Mouse (Mus musculus): ENCODE measurements around the gene Mgea5.
A peak's percentile ranks its signal among the peaks of the same experiment; 100 is the strongest.
"Not testable (repeated sequence)": the region's sequence is repeated elsewhere in the genome, so short reads cannot be mapped to it uniquely, and the experiment has no call there.

Mgea5 gene

DNA sequence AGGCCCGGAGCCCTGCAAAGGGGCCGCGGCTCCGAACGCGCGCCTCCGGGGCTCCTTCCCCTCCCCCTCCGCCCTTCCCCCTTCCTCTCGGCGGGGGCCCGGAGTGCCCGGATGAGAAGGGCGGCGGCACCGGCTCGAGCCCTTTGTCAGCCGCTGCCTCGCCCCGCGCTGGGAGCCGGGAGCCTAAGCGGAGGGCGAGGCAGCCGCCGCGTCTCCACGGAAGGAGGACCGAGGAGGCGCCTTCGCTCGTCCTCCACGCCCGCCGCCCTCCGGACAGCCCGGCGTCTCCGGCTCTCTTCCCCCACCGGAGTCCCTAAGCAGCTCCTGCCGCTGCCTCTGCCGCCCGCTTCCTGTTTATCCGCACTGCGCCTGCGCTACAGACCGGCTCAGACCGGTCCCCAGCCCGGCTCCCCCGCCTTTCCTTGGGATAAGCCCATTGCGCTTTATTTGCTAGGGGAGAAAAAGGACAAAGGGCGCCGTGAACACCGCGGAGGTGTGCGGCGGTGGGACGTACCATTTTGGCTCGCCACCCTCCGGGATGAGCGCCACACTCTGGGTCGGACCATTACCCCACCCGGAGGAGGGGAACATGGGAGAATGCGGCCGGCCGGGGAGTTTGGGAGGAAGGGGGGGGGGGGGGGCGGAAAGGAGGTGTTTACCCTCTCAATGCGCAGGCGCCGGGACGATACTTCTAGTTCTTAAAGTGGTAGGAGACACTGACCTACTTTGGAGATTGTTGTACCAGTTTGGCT, at the start of gene Mgea5:
Mgea5 (minus strand) TSS at position 657 of the 752 bp plus-strand sequence.
- peak; percentile 99 for DNase-seq (ENCODE audit: low read depth, low spot score)

DNA sequence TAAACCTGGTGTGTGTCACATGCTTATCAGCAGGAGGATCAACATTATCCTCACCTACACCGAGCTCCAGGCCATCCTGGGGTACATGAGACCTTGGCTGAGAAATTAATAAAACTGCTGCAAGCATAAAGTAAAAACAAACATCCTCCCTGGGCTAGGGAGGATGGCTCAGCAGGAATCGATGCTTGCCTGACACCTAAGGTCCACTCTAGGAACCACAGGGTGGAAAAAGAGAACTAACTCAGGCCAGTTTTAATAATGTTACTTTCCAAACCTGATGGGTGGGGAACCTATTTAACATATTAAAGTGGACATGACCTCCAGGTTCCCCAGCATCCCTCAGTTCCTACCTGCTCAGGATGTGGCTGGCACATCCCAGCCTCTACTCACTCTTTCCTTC, 47.0 kb upstream of the Mgea5 start:
- no peak for DNase-seq (ENCODE audit: low read depth, low spot score)

DNA sequence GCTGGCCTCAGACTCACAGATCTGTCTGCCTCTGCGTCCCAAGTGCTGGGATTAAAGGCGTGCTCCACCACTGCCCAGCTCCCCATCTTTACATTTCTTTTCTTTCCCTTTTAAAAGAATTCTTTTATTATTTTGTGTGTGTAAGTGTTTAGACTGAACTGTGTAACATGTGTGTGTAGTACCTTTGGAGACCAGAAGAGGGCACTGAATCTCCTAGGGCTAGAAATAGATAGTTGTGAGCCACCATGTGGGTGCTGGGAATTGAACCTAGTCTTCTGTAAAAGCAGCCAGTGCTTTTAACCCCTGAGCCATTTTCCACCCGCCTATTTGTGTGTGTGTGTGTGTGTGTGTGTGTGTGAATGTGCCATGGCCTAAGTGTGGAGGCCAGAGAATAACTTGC, 44.1 kb upstream of the Mgea5 start:
- no peak for DNase-seq (ENCODE audit: low read depth, low spot score)

DNA sequence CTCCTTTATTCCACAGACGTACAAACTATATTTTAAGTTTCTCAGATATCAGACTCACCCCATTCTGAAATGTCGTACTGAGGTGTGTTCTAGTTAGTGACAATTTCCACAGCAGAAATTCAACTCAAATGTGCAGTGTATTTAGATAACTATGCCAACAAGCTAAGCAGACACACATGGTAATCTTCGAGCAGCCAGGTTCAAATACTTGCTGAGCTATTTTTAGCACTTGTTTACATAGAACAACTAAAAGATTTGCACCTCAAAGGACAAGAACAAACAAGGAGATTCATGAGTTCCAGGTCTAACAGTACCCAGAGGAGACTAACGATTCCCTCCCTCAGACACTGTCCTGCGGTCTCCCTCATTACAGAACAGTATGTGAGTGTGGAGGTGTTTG, 43.5 kb upstream of the Mgea5 start:
- DNase-seq (ENCODE audit: low read depth, low spot score): no peak

DNA sequence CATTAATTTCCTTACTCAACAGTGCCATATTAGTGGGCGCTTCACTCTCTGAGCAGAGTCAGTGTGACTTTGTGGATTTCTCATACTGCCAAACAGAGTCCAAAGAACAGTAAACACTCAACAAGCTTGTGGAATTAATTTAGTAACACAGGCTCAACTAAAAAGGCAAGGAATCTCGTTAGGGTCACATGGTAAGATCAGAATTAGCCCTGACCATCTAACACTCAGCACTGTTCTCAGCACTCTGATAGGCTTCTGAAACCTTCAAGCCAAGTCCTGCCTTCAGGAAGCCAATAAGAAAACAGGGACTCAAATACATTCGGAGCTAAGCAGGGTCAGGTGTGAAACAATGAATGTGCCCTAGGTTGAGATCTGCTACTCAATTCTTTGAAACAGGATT, 42.5 kb upstream of the Mgea5 start:
- no peak for DNase-seq (ENCODE audit: low read depth, low spot score)

DNA sequence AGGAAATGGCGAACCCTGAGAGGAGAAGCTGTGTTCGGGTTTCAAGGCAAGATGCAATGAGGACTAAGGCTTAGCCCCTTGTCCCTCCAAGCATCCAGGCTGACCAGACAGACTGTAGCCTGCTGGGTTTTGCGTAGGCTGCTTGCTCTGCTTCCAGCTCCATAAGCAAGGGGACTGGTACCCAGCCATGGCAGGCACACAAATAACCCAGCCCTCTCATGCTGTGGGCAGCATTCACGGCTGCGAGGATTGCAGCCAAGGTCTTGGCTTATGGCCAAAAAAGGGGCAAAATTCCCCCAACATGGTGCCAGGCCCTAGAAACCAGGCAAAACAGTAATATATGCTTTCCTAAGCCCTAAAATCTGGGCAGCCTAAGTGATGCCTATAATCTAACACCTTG, 38.2 kb upstream of the Mgea5 start:
- no peak for DNase-seq (ENCODE audit: low read depth, low spot score)

DNA sequence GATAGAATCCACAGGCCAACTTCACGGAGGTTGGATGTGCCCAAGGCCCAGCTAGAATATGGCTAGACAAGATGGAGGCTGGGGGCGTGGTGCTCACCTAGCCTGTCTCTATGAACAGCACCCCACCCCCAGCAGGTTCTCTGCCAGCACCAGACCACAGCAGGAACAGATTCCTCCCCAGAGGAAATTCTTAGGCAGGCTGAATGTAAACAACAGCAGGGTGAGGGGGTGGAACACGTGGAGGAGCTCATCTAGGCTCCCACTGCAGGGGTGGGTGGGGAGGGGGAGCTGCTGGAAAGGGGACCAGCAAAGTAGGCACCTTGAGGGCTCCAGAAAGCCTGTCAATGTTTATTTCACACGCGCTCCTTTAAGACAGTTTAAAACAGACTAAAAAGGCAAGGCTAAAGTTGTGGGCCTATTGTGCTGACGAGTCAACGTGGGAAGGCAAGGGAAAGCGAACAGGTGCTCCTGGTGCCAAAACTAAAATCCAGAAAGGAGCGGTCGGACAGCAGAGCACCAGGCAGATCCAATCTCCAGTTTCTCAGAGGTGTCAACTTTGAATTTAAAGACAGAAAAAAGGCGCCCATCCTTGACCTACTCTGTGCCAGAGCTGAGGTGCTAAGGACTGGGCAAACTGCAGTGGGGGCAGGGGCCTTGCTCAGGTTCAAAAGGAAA, 34.3 kb upstream of the Mgea5 start:
- DNase-seq (ENCODE audit: low read depth, low spot score): no peak

DNA sequence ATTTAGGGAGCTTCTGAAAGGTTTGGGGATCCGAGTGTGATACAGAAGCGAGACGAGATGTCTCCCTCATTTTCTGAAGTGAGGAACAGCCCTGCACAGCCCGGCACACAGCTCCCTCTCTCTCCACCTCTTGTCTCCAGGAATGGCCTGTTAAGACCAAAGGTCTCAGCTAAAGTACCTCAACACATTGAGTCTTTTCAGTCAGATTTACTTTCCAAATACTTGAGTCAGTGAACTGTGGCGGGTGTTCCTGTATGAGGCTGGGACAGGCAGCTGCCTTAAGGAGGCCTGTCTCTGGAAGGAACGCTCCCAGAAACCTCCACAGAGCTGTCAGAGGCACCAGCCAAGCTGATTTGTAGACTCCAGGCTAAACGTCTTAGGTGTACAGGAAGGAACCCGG, 33.1 kb upstream of the Mgea5 start:
- no peak for DNase-seq (ENCODE audit: low read depth, low spot score)

DNA sequence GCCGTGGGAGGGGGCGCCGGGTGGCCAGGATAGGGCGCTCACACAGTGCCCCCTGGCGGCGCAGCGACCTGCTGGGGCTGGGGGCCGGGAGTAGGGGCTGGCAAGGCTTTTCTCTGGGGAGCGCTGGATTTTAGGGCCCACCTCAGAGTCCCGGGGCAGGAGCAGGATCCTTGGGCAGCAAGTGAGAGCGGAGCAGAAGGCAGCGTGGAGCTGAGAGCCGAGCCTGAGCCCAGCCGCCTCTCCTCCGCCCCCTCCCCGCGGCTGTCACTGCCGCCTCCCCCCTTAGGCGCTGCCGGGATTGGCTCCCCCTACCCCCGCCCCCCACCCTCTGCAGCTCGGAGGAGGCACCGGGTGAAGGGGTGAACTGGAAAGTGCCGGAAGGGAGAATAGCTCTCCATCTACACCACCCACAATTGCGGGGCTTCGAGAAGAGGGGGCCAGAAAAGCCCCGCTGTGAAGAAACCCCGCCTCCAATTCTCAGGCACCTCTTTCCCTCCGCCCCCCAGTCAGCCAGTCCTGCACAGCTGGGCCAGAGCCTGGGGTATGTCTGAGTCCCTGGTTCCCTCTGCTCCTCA, 32.3 kb upstream of the Mgea5 start, which contains the start of gene Kcnip2:
Kcnip2 (minus strand) TSS at position 231 of the 575 bp plus-strand sequence.
- DNase-seq (ENCODE audit: low read depth, low spot score): peak; percentile 51

DNA sequence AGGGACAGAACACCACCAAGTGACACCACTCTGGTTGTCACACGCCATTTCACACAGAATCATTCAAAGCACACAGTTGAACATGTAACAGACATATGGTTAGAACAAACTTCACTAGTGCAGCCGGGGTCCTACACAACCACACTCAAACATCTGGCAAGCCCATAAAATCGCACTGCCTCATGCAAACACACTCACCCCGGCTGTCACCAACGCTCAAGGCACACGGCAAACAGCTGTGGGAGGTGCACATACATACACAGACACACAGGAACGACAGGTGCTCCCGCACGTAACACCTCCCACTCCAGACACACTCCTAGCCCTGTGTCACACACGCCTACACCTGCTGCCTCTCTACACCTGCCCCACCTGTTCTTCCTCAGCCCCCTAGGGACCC, 31.5 kb upstream of the Mgea5 start:
- no peak for DNase-seq (ENCODE audit: low read depth, low spot score)

DNA sequence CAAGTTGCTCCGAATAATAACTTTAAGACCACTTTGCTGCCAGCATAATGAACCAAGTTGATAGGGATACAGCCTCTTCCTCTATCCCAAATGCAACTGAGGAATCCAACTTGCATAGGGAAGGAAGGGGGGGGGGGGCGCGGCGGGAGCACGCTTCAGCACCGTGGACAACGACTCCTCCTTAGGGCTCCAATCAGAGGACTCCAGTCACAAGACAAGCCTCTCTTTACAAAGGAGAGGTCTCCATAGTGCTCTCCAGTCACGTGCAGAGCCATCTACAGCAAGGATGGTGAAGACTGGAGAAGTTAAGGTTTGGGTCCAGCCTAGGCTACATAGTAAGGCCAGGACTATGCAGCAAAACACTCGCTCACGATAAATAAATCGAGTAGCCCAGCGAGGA, 30.2 kb upstream of the Mgea5 start:
- peak; percentile 61 for DNase-seq (ENCODE audit: low read depth, low spot score)

DNA sequence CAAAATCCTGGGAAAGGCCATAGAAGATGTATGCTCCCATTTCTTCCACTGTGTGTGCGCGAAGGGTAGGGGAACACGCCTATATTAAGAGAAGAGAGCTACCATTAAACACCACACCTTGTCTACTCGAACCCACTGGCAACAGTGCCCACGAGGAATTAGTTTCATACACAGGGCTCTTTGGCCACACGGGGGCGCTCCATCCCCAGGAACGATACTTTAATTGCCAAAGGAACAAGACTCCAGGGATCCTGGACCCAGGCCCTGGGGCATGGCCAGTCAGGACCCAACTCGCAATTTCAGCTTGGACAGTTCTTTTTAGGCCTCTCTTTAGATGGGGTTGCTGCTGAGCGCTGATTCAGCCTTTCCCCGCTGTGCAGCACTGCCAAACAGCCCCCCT, 29.6 kb upstream of the Mgea5 start:
- DNase-seq (ENCODE audit: low read depth, low spot score): peak; percentile 83

DNA sequence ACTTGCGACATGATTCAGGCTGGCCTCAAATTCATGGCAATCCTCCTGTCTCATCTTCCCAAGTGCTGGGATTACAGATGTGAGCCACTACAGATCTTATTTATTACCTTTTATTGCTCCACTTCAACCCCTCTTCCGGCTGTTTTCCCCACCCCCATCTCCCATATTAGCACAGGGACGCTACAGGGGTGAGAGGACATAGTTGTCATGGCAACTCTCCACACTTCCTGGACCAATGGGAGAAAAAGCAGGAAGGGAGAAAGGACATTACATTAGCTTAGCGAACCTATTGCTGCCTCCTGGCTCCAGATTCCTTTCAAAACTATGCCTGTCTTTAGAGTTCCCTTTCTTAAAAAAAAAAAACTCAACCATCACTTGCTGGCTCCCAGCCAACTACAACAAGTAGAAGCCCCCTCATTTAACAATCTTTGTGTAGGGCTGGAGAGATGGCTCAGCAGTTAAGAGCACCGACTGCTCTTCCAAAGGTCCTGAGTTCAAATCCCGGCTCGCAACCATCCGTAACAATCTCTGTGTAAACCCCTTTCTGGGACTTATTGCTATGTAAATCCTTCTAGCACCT, 29.1 kb upstream of the Mgea5 start:
- DNase-seq (ENCODE audit: low read depth, low spot score): peak; percentile 68

DNA sequence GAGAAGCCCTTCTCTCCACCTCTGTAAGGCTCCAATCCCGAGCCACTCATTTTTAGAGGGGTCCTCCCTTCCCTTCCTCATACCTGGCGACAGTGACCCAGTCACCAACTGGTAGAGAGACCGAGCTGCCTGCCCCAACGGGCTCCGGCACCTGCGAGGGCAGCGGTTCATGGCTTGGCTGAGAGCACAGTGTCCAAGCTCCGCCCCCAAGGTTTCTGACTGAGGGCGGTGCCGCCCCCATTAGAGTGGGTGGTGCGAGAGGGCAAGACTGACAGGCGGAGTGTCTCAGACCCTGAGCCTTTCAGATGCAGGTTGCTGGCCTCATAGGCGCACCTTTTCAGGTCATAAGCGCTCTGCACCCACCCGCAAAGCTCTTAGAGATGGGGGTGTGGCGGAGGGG, 28.5 kb upstream of the Mgea5 start:
- DNase-seq (ENCODE audit: low read depth, low spot score): peak; percentile 42

DNA sequence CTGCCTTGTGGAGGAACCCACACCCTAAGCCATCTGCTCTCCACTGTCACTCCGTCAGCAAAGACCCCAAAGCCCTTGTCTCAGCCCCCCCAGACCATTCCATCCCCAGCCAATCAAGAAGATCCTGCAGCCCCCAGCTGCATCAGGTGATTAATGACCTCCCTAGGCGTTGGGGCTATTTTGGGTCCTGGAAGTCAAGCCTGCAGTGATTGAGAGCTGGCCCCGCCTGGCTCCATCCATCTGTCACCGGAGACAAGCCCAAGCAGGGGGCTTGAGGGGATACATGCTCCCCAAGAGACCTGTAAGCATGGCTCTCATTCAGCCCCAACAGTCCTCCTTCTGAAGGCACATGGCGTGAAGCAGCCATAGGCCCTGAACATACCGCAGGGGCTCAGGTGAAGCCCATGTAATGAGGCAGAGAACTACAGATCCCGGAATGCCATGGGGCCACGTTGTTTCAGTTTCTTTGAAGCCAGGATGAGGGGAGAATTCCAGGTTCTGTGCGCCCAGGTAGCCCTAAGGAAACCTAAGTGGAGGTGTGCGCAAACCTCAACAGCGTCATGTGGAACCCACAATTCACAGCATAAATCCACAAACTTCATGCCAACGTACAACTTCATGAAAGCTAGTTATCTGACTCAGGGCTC, 27.5 kb upstream of the Mgea5 start:
- peak; percentile 36 for DNase-seq (ENCODE audit: low read depth, low spot score)

DNA sequence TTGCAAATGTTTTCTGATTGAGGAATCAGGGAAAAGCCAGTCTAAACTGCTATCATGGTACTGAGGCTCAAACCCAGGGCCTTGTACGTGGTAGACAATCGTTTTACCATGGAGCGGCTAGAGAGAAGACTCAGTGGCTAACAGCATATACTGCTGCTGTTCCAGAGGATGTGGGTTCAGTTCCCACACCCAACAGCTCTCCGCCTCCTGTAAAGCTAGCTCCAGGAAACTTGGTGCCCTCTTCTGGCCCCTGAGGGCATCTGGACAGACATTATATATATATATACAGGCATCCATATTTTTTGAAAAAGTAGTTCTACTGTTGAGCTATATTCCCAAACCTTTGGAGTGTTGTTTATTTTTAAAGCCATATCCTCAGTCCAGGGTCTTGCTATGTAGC, 24.1 kb upstream of the Mgea5 start:
- DNase-seq (ENCODE audit: low read depth, low spot score): no peak

DNA sequence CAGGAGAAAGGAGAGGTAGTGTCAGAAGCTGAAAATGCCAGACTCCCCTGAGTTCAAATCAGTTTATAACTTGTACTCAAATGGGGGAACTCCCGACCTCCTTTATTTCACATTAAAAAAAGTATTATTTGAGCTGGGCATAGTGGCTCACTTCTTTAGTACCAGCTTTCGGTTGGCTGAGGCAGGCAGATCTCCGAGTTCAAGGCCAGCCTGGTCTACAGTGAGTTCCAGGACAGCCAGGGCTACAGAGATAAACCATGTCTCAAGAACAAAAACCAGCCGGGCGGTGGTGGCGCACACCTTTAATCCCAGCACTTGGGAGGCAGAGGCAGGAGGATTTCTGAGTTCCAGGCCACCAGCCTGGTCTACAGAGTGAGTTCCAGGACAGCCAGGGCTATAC, 22.2 kb upstream of the Mgea5 start:
- not testable (repeated sequence) for DNase-seq (ENCODE audit: low read depth, low spot score)

DNA sequence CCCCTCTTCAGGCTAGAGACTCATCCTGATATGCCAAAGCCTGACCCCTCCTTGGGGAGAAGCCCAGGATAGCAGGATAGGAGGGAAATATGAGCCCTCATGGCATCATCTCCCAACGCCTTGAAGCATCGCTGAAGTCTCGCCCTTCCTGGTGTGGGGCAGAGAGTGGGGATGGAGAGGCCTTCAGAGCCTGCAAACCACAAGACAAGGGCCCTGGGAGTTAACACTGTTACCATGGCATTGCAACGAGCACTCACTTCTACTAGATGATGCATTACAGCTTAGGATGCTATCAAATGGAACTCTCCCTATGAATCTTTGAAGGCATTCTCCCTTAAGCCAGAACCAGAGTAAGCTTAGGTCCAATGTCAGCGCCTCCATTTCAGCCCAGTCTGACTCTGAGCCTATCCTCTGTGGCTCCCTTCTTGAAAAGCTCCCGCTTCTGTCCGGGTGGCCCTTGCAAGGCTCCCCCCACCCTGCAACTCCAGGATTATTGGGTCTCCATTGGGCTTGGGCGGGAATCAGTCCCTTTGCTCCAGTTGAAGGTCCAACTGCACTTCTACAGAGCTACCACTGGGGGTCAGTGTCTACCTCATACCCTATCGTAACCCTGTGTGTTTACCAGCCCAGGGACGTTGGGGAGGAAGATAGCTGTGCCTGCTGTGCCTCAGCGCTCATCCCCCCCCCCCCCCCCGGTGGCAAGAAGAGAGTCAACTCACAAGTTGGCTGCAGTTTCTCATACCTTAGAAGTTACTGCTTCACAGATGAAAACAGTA, 21.1 kb upstream of the Mgea5 start:
- peak; percentile 67 for DNase-seq (ENCODE audit: low read depth, low spot score)

DNA sequence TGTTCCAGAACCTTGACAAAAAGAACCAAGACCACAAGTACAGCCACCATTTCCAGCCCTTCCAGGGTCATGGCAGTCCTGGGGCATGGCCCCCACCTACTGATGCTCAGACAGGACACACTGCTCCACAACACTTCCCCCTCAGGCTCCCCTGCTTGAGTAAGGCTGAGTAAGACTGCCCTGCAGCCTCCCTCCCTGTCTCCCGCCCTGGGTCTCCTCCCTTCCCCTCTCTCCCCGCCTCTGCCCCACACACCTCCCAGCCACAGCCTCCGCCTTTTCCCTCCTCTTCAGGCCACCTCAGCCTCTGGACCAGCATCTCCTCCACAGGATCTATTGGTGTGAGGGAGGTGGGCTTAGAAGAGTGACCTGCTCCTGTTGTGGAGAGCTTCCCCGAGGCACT, 19.8 kb upstream of the Mgea5 start:
- DNase-seq (ENCODE audit: low read depth, low spot score): no peak

DNA sequence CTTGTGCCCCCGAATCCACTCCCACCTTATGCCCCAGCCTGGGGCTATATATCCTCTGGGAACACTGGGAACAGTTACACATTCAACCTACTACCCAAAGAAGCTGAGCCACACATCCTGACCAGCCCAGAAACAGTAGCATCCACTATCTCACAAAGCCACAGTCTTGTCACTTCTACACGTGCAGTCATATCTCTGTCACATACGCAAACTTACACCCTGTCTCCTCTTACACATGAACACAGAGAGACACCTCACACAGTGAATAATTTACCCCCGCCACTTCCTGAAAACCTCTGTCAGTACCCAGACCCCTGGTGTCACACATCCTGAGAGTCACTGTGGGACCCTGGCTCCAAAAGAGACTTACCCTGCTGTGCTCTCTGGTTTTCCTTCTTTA, 19.1 kb upstream of the Mgea5 start:
- DNase-seq (ENCODE audit: low read depth, low spot score): no peak

DNA sequence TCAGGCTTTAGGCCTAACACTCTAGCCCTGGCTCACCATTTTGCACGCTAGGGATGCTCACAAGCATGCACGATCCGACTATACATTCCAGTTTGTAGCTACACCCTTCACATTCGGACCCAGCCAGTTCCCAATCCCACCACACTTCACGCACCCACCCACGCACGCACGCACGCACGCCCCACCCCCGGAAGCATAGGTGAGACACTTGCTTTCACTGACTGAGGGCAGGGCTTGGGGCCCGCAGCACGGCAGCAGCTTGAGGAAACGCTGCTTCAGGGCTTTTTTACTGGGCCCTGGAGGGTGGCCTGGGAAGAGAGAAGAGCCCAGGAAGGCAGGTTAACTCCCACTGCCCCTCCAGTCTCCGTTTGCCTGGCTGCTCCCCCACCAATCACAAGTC, 13.2 kb upstream of the Mgea5 start:
- no peak for DNase-seq (ENCODE audit: low read depth, low spot score)

Data from mesoderm, embryonic 11.5 days (tissue).